Mouse (Mus musculus) kidney, adult 2 months (tissue): ENCODE measurements around the gene Nek5. TPM values are rescaled to one million over a fixed set of nuclear protein-coding genes. Genes with fewer than 3 reads are reported as not detected.

Source experiments
- DNase-seq: peaks from one replicate; pipeline ENCODE4 v3.0.0; 2021
- H3K27ac ChIP-seq: fragments of 200-500 bp; 2 replicates; pipeline ENCODE4 v1.5.1; 2012; ENCODE audit warnings: low read depth, low read length, control low read depth, inconsistent platforms; ENCODE audit not compliant: insufficient read depth
- H3K27me3 ChIP-seq: fragments of 200-500 bp; replicated peaks from 2 replicates; pipeline ENCODE4 v1.6.1; 2012; ENCODE audit warnings: mild to moderate bottlenecking, moderate library complexity, low read length, inconsistent platforms; ENCODE audit not compliant: control insufficient read depth, insufficient read depth
- H3K36me3 ChIP-seq: fragments of 200-500 bp; 2 replicates; pipeline ENCODE4 v1.6.1; 2012; ENCODE audit warnings: mild to moderate bottlenecking, moderate library complexity, low read length, inconsistent platforms; ENCODE audit not compliant: control insufficient read depth, insufficient read depth
- H3K4me1 ChIP-seq: fragments of 200-500 bp; 2 replicates; pipeline ENCODE4 v1.6.1; 2011; ENCODE audit warnings: low read length; ENCODE audit not compliant: control insufficient read depth, insufficient read depth
- H3K4me3 ChIP-seq: fragments of 200-500 bp; 2 replicates; pipeline ENCODE4 v1.5.1; 2011; ENCODE audit warnings: mild to moderate bottlenecking, low read depth, low read length, control low read depth; ENCODE audit not compliant: insufficient read depth
- CTCF ChIP-seq: fragments of 200-500 bp; conservative IDR thresholded peaks from 2 replicates; pipeline ENCODE4 v1.5.1; 2011; ENCODE audit warnings: low read depth, mild to moderate bottlenecking, control low read depth, low read length, moderate library complexity, mixed read lengths; ENCODE audit not compliant: insufficient read depth, insufficient read length
- POLR2A ChIP-seq: fragments of 200-500 bp; IDR thresholded peaks from one replicate; pipeline ENCODE4 v1.6.1; 2011; ENCODE audit warnings: low read depth, low read length, control low read depth
- WGBS: fragments of 180-500 bp; shearing (Covaris S2); methylation state at CpG from one replicate; pipeline ENCODE4 v1.1.7; 2018; 5-methylcytosine and 5-hydroxymethylcytosine counted together
- polyA plus RNA-seq: library from polyadenylated mRNA; depleted of rRNA; stranded (reverse); fragments of >200 nt; gene quantifications from 2 replicates; pipeline ENCODE4 v1.2.3, GENCODE M21; 2012; rRNA removed

The Nek5 gene
- 0.59 and 0.65 TPM in 2 replicates for polyA plus RNA-seq

DNA sequence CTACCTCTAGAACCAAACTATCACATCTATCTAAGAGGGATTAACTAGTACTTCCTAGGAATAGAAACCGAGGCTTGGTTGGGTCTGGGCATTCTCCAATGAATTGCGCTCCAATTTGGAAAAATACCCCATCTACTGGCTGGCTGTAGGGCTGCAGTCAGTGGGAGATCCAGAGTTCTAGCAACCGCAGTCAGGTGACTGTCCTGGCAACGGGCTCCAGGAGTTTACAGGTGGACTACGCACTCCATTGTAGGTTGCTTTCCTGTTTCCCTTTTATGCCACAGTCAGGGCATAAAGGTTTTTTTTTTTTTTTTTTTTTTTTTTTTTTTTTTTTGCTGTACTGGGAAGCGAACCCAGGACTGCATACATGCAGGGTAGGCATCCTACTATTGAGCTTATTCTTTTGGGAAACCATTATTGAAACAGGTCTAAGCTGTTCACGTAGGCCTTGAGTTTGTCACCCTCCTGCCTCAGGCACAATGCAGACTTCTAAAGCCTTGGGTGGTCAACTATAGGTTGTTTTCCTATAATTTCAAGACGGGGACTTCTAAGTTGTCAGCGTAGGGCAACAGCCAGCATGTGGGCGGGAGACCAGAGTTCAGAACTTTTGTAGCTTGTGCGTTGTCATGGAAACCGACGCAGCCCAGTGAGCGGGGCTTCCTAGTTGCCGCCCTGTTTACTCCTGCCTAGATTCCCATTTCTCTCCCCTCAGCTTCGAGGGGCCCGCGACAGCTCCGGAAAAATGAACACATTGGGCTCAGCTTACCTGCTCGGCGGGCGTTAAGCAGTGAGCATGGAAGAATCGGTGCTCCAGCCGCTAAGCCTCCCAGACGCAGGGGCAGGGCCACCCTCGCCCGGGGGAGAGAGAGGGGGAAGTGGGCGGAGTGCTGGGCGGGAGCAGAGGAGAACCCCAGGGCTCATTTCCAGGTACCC lies at the start of gene Nek5:
Nek5 (minus strand) TSS at position 834 of the 933 bp plus-strand sequence.
- no peaks in the 10 kb centered on the region for H3K4me1 ChIP-seq
- H3K36me3 ChIP-seq: no peaks in the 10 kb centered on the region
- peak; percentile 70 for DNase-seq
- 2% methylated on average over 29 of the region's 29 CpGs for WGBS
- TF ChIP-seq POLR2A (no peak), CTCF (peak; percentile 70)
- peak within 1 kb of the TSS; percentile 47 for H3K4me3 ChIP-seq
- no peaks in the 10 kb centered on the region for H3K27me3 ChIP-seq
- H3K27ac ChIP-seq: no peak within 1 kb of the TSS

- TF ChIP-seq CTCF (no peak), POLR2A (no peak)
- no peak overlapping the region for H3K4me3 ChIP-seq
- H3K36me3 ChIP-seq: no peaks in the 10 kb centered on the region
- H3K27ac ChIP-seq: no peak overlapping the region
- peaks cover 5% of the 10 kb centered on the region; the same call in 1 of the 2 replicates for H3K4me1 ChIP-seq
- H3K27me3 ChIP-seq: no peaks in the 10 kb centered on the region
- WGBS: 96% methylated on average over 5 of the region's 5 CpGs
- DNase-seq: no peak
Observed at GRCm38 (mm10) chr8:22169167-22169566, 44.3 kb upstream of the Nek5 start.

DNA sequence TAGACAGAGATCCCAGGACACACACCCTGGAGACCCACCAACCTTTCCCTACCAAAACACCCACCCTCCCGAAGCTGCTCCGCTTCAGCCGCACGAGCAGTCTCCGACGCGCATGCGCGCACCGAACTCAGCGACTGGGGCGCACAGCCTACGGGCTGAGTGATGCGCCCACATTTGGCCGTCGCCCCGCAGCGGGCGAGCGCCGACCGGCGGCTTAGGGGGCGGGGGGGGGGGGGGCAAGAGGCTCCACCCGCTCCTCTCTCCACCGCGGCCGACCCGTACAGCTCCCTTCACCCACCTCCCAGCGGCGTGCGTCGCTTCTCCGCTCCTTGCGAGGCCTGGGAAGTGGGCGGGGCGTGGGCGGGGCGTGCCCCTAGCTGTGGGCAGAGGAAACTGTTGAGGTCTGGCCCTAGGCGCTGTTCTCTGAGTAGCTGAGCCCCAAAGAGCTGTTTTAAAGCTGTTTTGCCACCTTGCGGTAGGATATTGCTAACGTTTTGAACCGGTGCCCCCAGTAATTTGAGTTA lies 41.3 kb upstream of the Nek5 start, which contains the start of gene Nek3:
Nek3 (minus strand) TSS at position 356 of the 524 bp plus-strand sequence.
- Histone ChIP-seq H3K4me3 (peak within 1 kb of the TSS; percentile 46), H3K36me3 (no peaks in the 10 kb centered on the region), H3K27me3 (no peaks in the 10 kb centered on the region), H3K27ac (no peak within 1 kb of the TSS), H3K4me1 (peaks cover 5% of the 10 kb centered on the region; the same call in 1 of the 2 replicates)
- under 1% methylated on average over 41 of the region's 43 CpGs for WGBS
- DNase-seq: peak; percentile 89
- no peak for TF ChIP-seq POLR2A
- peak; percentile 63 for TF ChIP-seq CTCF

DNA sequence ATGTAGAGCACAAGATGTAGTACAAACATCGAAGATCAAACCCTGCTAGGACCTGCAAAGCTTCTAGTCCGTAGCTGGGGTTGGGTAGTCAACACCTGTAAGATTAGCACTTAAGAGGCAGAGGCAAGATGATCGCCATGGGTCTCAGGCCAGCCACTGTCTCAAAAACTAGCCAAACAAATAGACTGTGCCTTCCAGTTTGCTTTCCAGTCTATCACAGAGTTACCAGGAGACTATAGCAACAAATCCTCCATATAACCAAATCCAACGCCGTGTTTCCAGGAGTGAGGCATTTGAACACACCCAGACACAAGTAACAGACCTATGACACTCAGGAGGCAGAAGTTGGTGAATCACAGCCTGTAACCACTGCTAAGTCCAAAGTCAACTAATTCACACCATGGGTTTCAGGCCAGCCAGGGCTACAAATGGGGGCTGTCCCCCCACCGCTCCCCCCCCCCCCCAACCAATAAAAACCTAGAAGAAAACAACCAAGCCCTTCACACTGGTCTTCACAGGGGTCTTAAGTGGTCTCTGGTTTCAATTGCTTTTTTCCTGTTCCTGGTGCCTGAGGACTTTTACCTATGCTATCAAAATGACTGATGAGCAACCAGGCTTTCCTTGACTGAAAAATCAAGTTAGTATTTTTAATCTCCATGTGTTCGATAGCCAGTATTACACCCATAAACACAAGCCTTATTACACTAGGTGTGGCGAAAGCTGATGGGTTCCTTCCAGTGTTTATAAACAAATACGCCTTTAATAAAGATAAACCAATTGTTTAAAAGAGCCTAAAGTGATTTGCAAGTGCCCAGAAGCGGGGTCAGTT lies 40.6 kb upstream of the Nek5 start:
- Histone ChIP-seq H3K36me3 (no peaks in the 10 kb centered on the region), H3K4me1 (peaks cover 5% of the 10 kb centered on the region; the same call in 1 of the 2 replicates), H3K27me3 (no peaks in the 10 kb centered on the region), H3K4me3 (peak overlapping the region; percentile 46), H3K27ac (no peak overlapping the region)
- WGBS: 36% methylated on average over 10 of the region's 10 CpGs
- DNase-seq: peak; percentile 8
- TF ChIP-seq CTCF (no peak), POLR2A (no peak)

DNA sequence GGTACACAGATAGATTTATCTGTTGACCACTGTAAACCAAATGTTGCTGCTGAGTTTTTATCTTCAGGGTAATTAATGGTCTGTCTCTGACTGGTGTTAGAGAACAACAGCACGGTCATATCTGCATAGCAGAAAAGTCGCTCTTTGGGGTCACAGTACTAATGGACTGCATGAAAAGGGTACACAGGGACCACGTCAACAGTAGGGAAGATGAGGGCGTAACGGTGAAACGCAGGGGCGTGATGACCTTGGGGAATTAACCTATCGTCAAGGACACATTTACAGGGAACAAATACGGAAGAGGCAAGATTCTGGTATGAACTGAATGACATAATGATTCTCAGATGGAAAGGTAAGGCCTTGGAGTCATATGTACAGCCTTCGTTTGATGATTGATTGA lies 39.6 kb upstream of the Nek5 start:
- H3K4me1 ChIP-seq: peaks cover 5% of the 10 kb centered on the region; the same call in 1 of the 2 replicates
- H3K27me3 ChIP-seq: no peaks in the 10 kb centered on the region
- H3K36me3 ChIP-seq: no peaks in the 10 kb centered on the region
- no peak overlapping the region for H3K27ac ChIP-seq
- DNase-seq: no peak
- 88% methylated on average over 10 of the region's 10 CpGs for WGBS
- TF ChIP-seq POLR2A (no peak), CTCF (no peak)
- H3K4me3 ChIP-seq: no peak overlapping the region

- Histone ChIP-seq H3K4me3 (no peak overlapping the region), H3K36me3 (no peaks in the 10 kb centered on the region), H3K4me1 (peaks cover 5% of the 10 kb centered on the region; the same call in 1 of the 2 replicates), H3K27ac (no peak overlapping the region), H3K27me3 (no peaks in the 10 kb centered on the region)
- DNase-seq: no peak
- WGBS: 86% methylated on average over 8 of the region's 8 CpGs
- no peak for TF ChIP-seq POLR2A
- no peak for TF ChIP-seq CTCF
Observed at GRCm38 (mm10) chr8:22162206-22162605, 37.4 kb upstream of the Nek5 start.

DNA sequence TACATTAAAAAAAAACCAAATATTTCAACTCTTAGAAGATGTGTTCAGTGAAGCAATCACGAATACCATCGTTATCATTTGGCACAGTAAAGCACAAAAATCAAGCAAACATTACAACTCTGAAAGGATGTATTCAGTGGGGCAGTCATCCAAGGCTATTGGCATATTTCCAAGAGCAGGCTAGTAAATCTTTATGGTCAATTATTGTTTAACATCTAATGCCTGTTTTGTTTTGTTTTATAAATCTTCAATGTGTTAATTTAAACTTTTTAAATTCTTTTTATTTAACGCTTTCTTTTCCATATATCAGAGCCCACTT lies 25.5 kb upstream of the Nek5 start:
- Histone ChIP-seq H3K4me1 (0 out of 2 replicates have a peak, but pooled peaks cover 2% of the 10 kb centered on the region), H3K27me3 (no peaks in the 10 kb centered on the region), H3K4me3 (no peak overlapping the region), H3K36me3 (no peaks in the 10 kb centered on the region), H3K27ac (no peak overlapping the region)
- WGBS: 28% methylated on average over 3 of the region's 3 CpGs
- TF ChIP-seq POLR2A (no peak), CTCF (no peak)
- DNase-seq: peak; percentile 17
